Mouse (Mus musculus) midbrain, postnatal 0 days (tissue): ENCODE measurements at regions not wholly inside any gene's neighbourhood (a gene's known extent, or its start where the extent isn't known, plus 50 kb on each side); places are given as distances from the start of the nearest gene placed in this dataset.

ENCODE experiments used
- ATAC-seq: fragments of 200-750 bp; cut with Nextera tagmentation; 2 replicates; pipeline ENCODE4 v1.8.0; 2017; ENCODE audit warnings: moderate number of reproducible peaks, mild to moderate bottlenecking, moderate TSS enrichment, moderate library complexity; ENCODE audit not compliant: low FRiP score
- DNase-seq: peaks from one replicate; pipeline ENCODE4 v3.0.0-alpha.2; 2015; ENCODE audit warnings: low spot score
- H3K27ac ChIP-seq: fragments of 300-500 bp; sonication (generic); 2 replicates; pipeline ENCODE4 v1.5.1; 2014; ENCODE audit warnings: low read depth, mild to moderate bottlenecking, low read length, mixed read lengths
- H3K27me3 ChIP-seq: fragments of 300-500 bp; sonication (generic); 2 replicates; pipeline ENCODE4 v1.6.1; 2014; ENCODE audit warnings: low read length, control low read depth, mixed read lengths; ENCODE audit not compliant: insufficient read depth
- H3K36me3 ChIP-seq: fragments of 300-500 bp; sonication (generic); 2 replicates; pipeline ENCODE4 v1.6.1; 2014; ENCODE audit warnings: low read length, control low read depth, mixed read lengths; ENCODE audit not compliant: insufficient read depth
- H3K4me1 ChIP-seq: fragments of 300-500 bp; sonication (generic); 2 replicates; pipeline ENCODE4 v1.6.1; 2014; ENCODE audit warnings: mild to moderate bottlenecking, control low read depth, antibody characterized with exemption, low read length, mixed read lengths; ENCODE audit not compliant: insufficient read depth
- H3K4me2 ChIP-seq: fragments of 300-500 bp; sonication (generic); 2 replicates; pipeline ENCODE4 v1.6.1; 2014; ENCODE audit warnings: low read depth, mild to moderate bottlenecking, low read length, mixed read lengths; ENCODE audit not compliant: poor library complexity, severe bottlenecking
- H3K4me3 ChIP-seq: fragments of 300-500 bp; sonication (generic); 2 replicates; pipeline ENCODE4 v1.5.1; 2014; ENCODE audit warnings: low read depth, mild to moderate bottlenecking, low read length, moderate library complexity
- H3K9ac ChIP-seq: fragments of 300-500 bp; sonication (generic); replicated peaks from 2 replicates; pipeline ENCODE4 v1.6.1; 2014; ENCODE audit warnings: mild to moderate bottlenecking, low read length, moderate library complexity, mixed read lengths; ENCODE audit not compliant: poor library complexity, severe bottlenecking
- H3K9me3 ChIP-seq: fragments of 300-500 bp; sonication (generic); 2 replicates; pipeline ENCODE4 v1.6.1; 2016; ENCODE audit warnings: low read length, control low read depth
- CTCF ChIP-seq: IDR thresholded peaks from 2 replicates; pipeline ENCODE4 v1.5.1; 2016; ENCODE audit warnings: antibody characterized with exemption, mild to moderate bottlenecking
- WGBS: fragments of 180-500 bp; shearing (Covaris S2); extraction: QIAGEN DNeasy Blood & Tissue Kit; methylation state at CpG from one replicate; pipeline ENCODE4 v1.1.7; 2014; 5-methylcytosine and 5-hydroxymethylcytosine counted together

DNA sequence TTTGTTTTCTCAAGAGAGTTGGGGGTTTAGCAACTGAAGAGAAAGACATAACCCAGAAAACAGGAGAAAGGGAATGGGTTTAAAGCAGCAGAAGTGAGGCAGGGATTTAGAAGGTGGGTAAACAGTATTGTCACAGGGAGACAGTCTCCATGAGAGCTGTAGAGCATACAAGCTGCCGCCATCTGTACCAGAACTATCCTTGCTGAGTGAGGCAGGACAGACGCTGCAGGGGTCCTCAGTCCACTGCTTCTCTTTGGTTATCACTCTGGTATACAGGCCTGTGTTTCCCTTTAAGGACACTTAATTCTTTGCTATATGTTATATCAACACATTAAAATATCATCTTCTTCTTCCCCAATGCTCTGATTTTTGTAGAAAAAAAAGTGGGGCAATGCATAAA lies 548.0 kb upstream of the Klf6 start:
- ATAC-seq = no peak
- 76% methylated on average over 2 of the region's 2 CpGs for WGBS
- no peak for DNase-seq
- H3K9me3 ChIP-seq = no peaks in the 10 kb centered on the region
- no peaks in the 10 kb centered on the region for H3K4me1 ChIP-seq
- no peak overlapping the region for H3K9ac ChIP-seq
- TF ChIP-seq CTCF = no peak
- H3K27ac ChIP-seq = no peak overlapping the region
- H3K4me2 ChIP-seq = no peak overlapping the region
- no peaks in the 10 kb centered on the region for H3K36me3 ChIP-seq
- no peak overlapping the region for H3K4me3 ChIP-seq
- H3K27me3 ChIP-seq = no peaks in the 10 kb centered on the region

DNA sequence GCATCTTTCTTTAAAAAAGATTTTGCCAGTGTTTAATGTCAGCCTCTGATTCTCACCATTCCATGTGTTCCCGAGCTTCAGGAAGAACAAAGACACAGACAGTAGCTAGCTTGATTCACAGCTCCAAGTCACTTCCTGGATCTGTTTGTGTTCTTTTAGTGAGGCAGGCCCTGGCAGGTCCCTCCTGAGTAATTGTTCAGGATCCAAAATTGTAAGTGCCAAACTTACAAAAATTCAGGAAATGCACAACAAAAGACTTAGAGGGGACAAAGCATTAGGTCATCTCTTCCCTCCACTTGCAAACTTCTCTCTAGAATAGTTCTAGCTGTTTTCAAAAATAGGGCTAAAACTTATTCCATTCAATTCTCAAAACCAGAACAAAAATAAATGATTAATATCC lies 546.3 kb upstream of the Klf6 start:
- Histone ChIP-seq H3K4me2 (no peak overlapping the region), H3K27ac (no peak overlapping the region), H3K27me3 (no peaks in the 10 kb centered on the region), H3K4me3 (no peak overlapping the region), H3K9me3 (no peaks in the 10 kb centered on the region), H3K4me1 (no peaks in the 10 kb centered on the region), H3K36me3 (no peaks in the 10 kb centered on the region), H3K9ac (no peak overlapping the region)
- ATAC-seq (no peak), DNase-seq (no peak)
- no peak for TF ChIP-seq CTCF
- 37% methylated on average over 1 of the region's 1 CpGs for WGBS

DNA sequence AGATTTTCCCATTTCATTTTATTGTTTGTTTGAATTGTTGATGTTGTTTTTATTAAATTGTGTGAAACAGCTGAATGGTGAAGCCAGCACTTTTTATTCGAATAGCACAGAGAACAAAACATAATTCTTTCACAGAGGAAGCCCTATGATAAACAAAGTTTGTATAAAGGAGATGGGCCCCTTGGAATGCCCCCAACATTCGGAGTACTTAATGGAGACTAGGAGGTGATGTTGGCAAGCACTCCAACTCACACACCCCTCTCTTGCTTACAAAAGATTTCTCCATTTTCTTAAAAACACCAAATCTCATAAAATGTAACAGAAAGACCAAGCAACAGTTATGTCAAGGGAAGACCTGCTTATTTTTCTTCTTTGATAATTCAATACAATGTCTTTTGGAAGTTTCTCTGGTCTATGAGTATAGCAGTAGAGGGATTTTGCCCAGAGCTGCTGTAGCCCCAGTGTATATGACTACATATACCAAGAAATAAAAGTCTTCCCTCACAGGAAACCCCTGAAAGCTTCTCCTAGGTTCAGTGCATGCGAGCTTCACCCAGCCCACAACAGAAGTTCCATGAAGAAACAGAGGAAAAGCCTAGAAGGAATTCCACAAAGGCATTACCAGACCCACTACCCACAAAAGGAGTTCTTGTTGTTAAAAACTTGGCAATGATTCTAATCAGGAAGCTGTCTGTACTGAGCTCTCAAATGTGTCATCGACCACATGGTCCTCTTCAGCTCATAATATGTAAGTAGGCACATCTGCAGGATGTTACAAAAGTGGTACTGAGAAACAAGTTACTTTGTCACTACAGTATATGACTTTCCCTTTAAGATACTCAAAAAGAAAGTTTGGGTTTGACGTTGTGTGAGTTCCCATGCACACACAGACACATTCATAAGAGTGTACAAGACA lies 543.1 kb upstream of the Klf6 start:
- Histone ChIP-seq H3K27ac (no peak overlapping the region), H3K36me3 (no peaks in the 10 kb centered on the region), H3K4me1 (no peaks in the 10 kb centered on the region), H3K27me3 (no peaks in the 10 kb centered on the region), H3K9ac (no peak overlapping the region), H3K4me2 (no peak overlapping the region), H3K9me3 (no peaks in the 10 kb centered on the region), H3K4me3 (no peak overlapping the region)
- TF ChIP-seq CTCF = no peak
- DNase-seq (no peak), ATAC-seq (no peak)
- WGBS = 82% methylated on average over 5 of the region's 5 CpGs

- ATAC-seq (no peak), DNase-seq (no peak)
- Histone ChIP-seq H3K4me2 (no peak overlapping the region), H3K4me1 (no peaks in the 10 kb centered on the region), H3K4me3 (no peak overlapping the region), H3K27me3 (no peaks in the 10 kb centered on the region), H3K9me3 (no peaks in the 10 kb centered on the region), H3K27ac (no peak overlapping the region), H3K9ac (no peak overlapping the region), H3K36me3 (no peaks in the 10 kb centered on the region)
- WGBS = 72% methylated on average over 4 of the region's 4 CpGs
- TF ChIP-seq CTCF = no peak
Observed at GRCm38 (mm10) chr13:5345712-5346111, 515.6 kb upstream of the Klf6 start.

- Histone ChIP-seq H3K9ac (no peak overlapping the region), H3K27me3 (no peaks in the 10 kb centered on the region), H3K27ac (no peak overlapping the region), H3K36me3 (no peaks in the 10 kb centered on the region), H3K4me1 (no peaks in the 10 kb centered on the region), H3K4me2 (no peak overlapping the region), H3K4me3 (no peak overlapping the region), H3K9me3 (no peaks in the 10 kb centered on the region)
- WGBS = 57% methylated on average over 6 of the region's 6 CpGs
- DNase-seq = peak; percentile 4
- no peak for TF ChIP-seq CTCF
- no peak for ATAC-seq
Observed at GRCm38 (mm10) chr13:5347503-5348469, 513.5 kb upstream of the Klf6 start.
